Mouse (Mus musculus): ENCODE data around the gene Exoc3l4.

DNA sequence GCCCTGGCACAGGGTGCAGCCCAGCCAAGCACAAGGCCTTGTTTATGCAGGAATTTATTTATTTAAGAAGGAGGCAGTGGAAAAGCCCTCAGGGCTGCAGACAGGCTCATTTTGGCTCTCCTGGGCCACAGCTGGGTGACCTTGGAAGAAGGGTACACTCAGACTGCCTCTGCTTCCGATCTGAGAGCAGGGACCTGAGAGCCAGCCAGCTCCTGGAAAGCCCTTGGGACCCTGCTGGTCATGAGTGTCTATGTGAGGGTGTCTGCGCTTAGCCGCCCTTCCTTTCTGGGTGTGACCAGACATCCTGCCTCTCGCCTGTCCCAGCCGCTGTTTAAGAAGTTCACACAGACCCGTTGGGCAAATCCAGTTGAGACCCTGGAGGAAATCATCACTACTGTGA is 33.5 kb downstream of the Exoc3l4 start:
- TF ChIP-seq USF1 (IDR thresholded peaks at IDR 0.05; ENCODE audit: low read depth) (no peak), CEBPB (IDR thresholded peaks at IDR 0.05; ENCODE audit: insufficient read depth, poor library complexity, severe bottlenecking) (no peak), POLR2A (IDR thresholded peaks at IDR 0.05; ENCODE audit: insufficient read length, low read depth) (no peak), TCF12 (IDR thresholded peaks at IDR 0.05; ENCODE audit: insufficient read depth, poor library complexity, severe bottlenecking) (no peak)
